Mouse (Mus musculus): ENCODE results near the gene Gm11146.

DNA sequence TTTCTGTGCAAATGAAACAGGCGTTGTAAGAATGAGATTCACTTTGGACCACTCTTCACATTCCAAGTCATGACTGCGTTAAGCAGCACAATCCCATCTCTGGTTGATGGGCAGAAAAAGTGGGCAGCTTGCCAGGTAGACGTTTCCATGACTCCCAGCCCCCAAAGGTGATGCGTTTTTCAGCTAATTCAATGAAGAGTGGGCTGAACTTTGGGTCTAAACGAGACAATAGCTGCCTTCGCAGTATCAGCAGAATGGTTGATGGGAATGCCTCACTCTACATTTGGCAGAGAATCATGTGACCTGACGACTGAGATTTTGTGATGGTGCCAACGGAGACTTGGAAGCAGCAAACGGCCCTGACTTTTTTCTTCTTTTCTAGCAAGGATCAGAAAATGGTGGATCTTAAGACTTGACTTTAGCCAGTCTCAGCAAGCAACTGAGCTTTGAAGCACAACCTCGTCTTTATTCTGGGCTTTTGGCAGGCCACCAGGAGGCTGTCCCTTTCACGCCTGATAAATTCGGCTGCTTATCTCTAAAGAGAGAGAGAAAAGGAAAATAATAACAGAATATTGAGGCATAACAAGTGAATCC, 8.0 kb downstream of the Gm11146 start:
- TF ChIP-seq CTCF (IDR thresholded peaks at IDR 0.05; ENCODE audit: control insufficient read depth, insufficient read depth, insufficient replicate concordance, low read depth, low read length) (no peak), POLR2A (IDR thresholded peaks at IDR 0.05; ENCODE audit: control insufficient read depth, low read depth, low read length) (no peak)

Measured in testis, adult 2 months (tissue).